16 mouse cellular contexts compared by ENCODE assay signal in genomic region chr7:66229433-66229832, GRCm38 (mm10).
DNase-seq lines count a peak whose midpoint lies in the region; ATAC-seq and TF ChIP-seq lines count a peak whose summit lies in the region.
"Had no signal": no experiment of that assay in that cellular context is flagged by ENCODE, and none has a peak within 500 bp of the region (broad histone marks: within the 10 kb centered on the region; RNA-seq: fewer than 3 reads in every experiment).

No protein-coding gene starts in this region.

- no peak for ATAC-seq in midbrain, embryonic 15.5 days (replicated peaks)
- no peak for ATAC-seq in midbrain, embryonic 14.5 days (ENCODE audit: low FRiP score, low TSS enrichment)
- ATAC-seq in hindbrain, embryonic 16.5 days: no peak
- ATAC-seq in stomach, postnatal 0 days (ENCODE audit: low FRiP score, low TSS enrichment): no peak
- ATAC-seq: activated CD4-positive, CD25-positive, alpha-beta regulatory T cell, adult 4 months; forebrain, postnatal 0 days had no signal

- no peak for TF ChIP-seq EP300 in stomach, postnatal 0 days (optimal IDR thresholded peaks at IDR 0.05)

- H3K36me3 ChIP-seq in heart, embryonic 10.5 days: no peaks in the 10 kb centered on the region
- no peaks in the 10 kb centered on the region for H3K36me3 ChIP-seq in midbrain, embryonic 15.5 days (replicated peaks)
- H3K36me3 ChIP-seq in midbrain, embryonic 14.5 days (ENCODE audit: control insufficient read depth, insufficient read depth, low read length): no peaks in the 10 kb centered on the region
- no peaks in the 10 kb centered on the region for H3K36me3 ChIP-seq in hindbrain, embryonic 16.5 days (ENCODE audit: control insufficient read depth, insufficient read depth, low read length)
- H3K36me3 ChIP-seq in stomach, postnatal 0 days (ENCODE audit: control insufficient read depth, insufficient read depth, low read length): no peaks in the 10 kb centered on the region
- H3K36me3 ChIP-seq: G1E had no signal

- DNase-seq in heart, embryonic 10.5 days (ENCODE audit: low spot score): peak; percentile 56
- no peak for DNase-seq in heart, postnatal 4 days
- no peak for DNase-seq in midbrain, embryonic 14.5 days
- DNase-seq in stomach, postnatal 0 days (ENCODE audit: low spot score): peak; percentile 11
- no peak for DNase-seq in cerebellum, postnatal 25 days
- DNase-seq in cerebellum, adult 11 months: no peak
- DNase-seq: cerebellum, adult 8-10 months; forebrain, postnatal 0 days; gastrocnemius, postnatal 36 days; kidney, postnatal 14 days; layer of hippocampus, postnatal 36 days had no signal

- WGBS in heart, embryonic 10.5 days: 72% methylated on average over 7 of the region's 7 CpGs
- WGBS in midbrain, embryonic 15.5 days: 79% methylated on average over 7 of the region's 7 CpGs
- 73% methylated on average over 7 of the region's 7 CpGs for WGBS in midbrain, embryonic 14.5 days
- WGBS in hindbrain, embryonic 16.5 days: 69% methylated on average over 7 of the region's 7 CpGs
- 73% methylated on average over 7 of the region's 7 CpGs for WGBS in stomach, postnatal 0 days

- no peak for TF ChIP-seq CTCF in stomach, postnatal 0 days (IDR thresholded peaks at IDR 0.05; ENCODE audit: low read depth)

- H3K4me2 ChIP-seq in midbrain, embryonic 15.5 days: no peak overlapping the region
- no peak overlapping the region for H3K4me2 ChIP-seq in midbrain, embryonic 14.5 days (ENCODE audit: low read length)
- H3K4me2 ChIP-seq in hindbrain, embryonic 16.5 days (ENCODE audit: low read length): no peak overlapping the region
- H3K4me2 ChIP-seq in stomach, postnatal 0 days (replicated peaks; ENCODE audit: low read depth): no peak overlapping the region

- H3K9me3 ChIP-seq in heart, embryonic 10.5 days: no peaks in the 10 kb centered on the region
- no peaks in the 10 kb centered on the region for H3K9me3 ChIP-seq in midbrain, embryonic 15.5 days
- H3K9me3 ChIP-seq in midbrain, embryonic 14.5 days (ENCODE audit: control insufficient read depth, low read length): no peaks in the 10 kb centered on the region
- 0 out of 2 replicates have a peak, but pooled peaks cover 2% of the 10 kb centered on the region for H3K9me3 ChIP-seq in hindbrain, embryonic 16.5 days (ENCODE audit: control insufficient read depth, low read length)
- no peaks in the 10 kb centered on the region for H3K9me3 ChIP-seq in stomach, postnatal 0 days (ENCODE audit: control insufficient read depth, low read length)
- H3K9me3 ChIP-seq: G1E had no signal

- no peak overlapping the region for H3K4me3 ChIP-seq in heart, embryonic 10.5 days
- no peak overlapping the region for H3K4me3 ChIP-seq in midbrain, embryonic 15.5 days
- H3K4me3 ChIP-seq in midbrain, embryonic 14.5 days (replicated peaks; ENCODE audit: low read depth, low read length): no peak overlapping the region
- no peak overlapping the region for H3K4me3 ChIP-seq in hindbrain, embryonic 16.5 days (ENCODE audit: low read length)
- no peak overlapping the region for H3K4me3 ChIP-seq in stomach, postnatal 0 days (ENCODE audit: low read depth, low read length)

- H3K27ac ChIP-seq in heart, embryonic 10.5 days: peak overlapping the region; percentile 83
- H3K27ac ChIP-seq in midbrain, embryonic 15.5 days: 0 out of 2 replicates have a peak overlapping the region, but pooled peaks have one; percentile 71
- H3K27ac ChIP-seq in midbrain, embryonic 14.5 days (replicated peaks; ENCODE audit: low read depth, low read length): no peak overlapping the region
- H3K27ac ChIP-seq in hindbrain, embryonic 16.5 days (ENCODE audit: low read depth, low read length): peak overlapping the region; percentile 79
- H3K27ac ChIP-seq in stomach, postnatal 0 days (replicated peaks): no peak overlapping the region

- no peak overlapping the region for H3K9ac ChIP-seq in midbrain, embryonic 15.5 days
- H3K9ac ChIP-seq in midbrain, embryonic 14.5 days (replicated peaks; ENCODE audit: low read length): no peak overlapping the region
- no peak overlapping the region for H3K9ac ChIP-seq in hindbrain, embryonic 16.5 days (ENCODE audit: low read depth, low read length)
- no peak overlapping the region for H3K9ac ChIP-seq in stomach, postnatal 0 days (ENCODE audit: low read length)
- H3K9ac ChIP-seq: forebrain, postnatal 0 days had no signal

- no peaks in the 10 kb centered on the region for H3K27me3 ChIP-seq in heart, embryonic 10.5 days (ENCODE audit: insufficient read depth, poor library complexity, severe bottlenecking)
- H3K27me3 ChIP-seq in midbrain, embryonic 15.5 days (replicated peaks): no peaks in the 10 kb centered on the region
- no peaks in the 10 kb centered on the region for H3K27me3 ChIP-seq in midbrain, embryonic 14.5 days (ENCODE audit: control insufficient read depth, insufficient read depth, low read length)
- H3K27me3 ChIP-seq in hindbrain, embryonic 16.5 days (replicated peaks; ENCODE audit: control insufficient read depth, insufficient read depth, low read length): no peaks in the 10 kb centered on the region
- H3K27me3 ChIP-seq in stomach, postnatal 0 days (ENCODE audit: control insufficient read depth, insufficient read depth, low read length): no peaks in the 10 kb centered on the region
- H3K27me3 ChIP-seq: megakaryocyte, embryonic 14.5 days had no signal

- peaks cover 61% of the 10 kb centered on the region for H3K4me1 ChIP-seq in heart, embryonic 10.5 days
- H3K4me1 ChIP-seq in midbrain, embryonic 15.5 days: peaks cover 21% of the 10 kb centered on the region
- H3K4me1 ChIP-seq in midbrain, embryonic 14.5 days (ENCODE audit: control insufficient read depth, insufficient read depth, low read length): peaks cover 7% of the 10 kb centered on the region; the same call in 1 of the 2 replicates
- peaks cover 18% of the 10 kb centered on the region for H3K4me1 ChIP-seq in hindbrain, embryonic 16.5 days (ENCODE audit: control insufficient read depth, insufficient read depth, low read depth, low read length)
- no peaks in the 10 kb centered on the region for H3K4me1 ChIP-seq in stomach, postnatal 0 days (replicated peaks; ENCODE audit: control insufficient read depth, insufficient read depth)

Comparison
In these comparisons a context has a peak if more than half of its experiments do, and no peak if none do; other contexts are left out.
1. DNase-seq: peak in heart, embryonic 10.5 days (single experiment) and stomach, postnatal 0 days (single experiment); none in heart, postnatal 4 days (single experiment), midbrain, embryonic 14.5 days (single experiment), cerebellum, postnatal 25 days (0 of 2) and cerebellum, adult 11 months (single experiment).
2. H3K27ac ChIP-seq: peak in heart, embryonic 10.5 days (single experiment), midbrain, embryonic 15.5 days (single experiment) and hindbrain, embryonic 16.5 days (single experiment); none in midbrain, embryonic 14.5 days (single experiment) and stomach, postnatal 0 days (single experiment).